In the genomic region with DNA sequence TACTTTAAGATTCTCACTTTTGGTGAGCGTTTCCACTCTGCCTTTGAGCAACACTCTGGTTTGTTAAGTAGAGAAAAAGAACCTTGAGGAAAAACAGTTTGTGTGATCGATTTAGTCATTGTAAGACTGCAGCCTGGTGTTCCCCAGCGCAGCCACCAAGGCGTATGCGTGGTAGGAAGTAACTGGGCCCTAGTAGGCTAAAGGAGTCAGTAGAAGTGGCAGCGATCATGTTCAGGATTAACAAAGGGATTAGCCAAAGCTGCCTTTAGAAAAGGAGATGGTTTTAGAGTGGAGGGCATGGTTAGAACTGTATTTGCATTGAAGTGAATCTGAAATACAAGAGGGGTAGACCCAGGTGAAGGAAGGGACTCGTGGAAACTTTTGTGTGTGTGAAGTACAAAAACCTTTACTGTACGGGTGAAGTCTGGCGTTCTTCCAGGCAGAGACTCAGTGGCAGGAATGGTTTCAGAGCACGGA, we compare ENCODE assay signal across 8 mouse cellular contexts. TPM values are rescaled to one million over a fixed set of nuclear protein-coding genes. Genes with fewer than 3 reads are reported as not detected.
A peak's percentile ranks its signal among the peaks of the same experiment; 100 is the strongest.
DNase-seq lines count a peak whose midpoint lies in the region; ATAC-seq and TF ChIP-seq lines count a peak whose summit lies in the region.

No protein-coding gene starts in this region.

- peak overlapping the region; percentile 81 for H3K9ac ChIP-seq in lung, postnatal 0 days (replicated peaks; ENCODE audit: low read depth)
- peak overlapping the region; percentile 90 for H3K9ac ChIP-seq in forebrain, embryonic 16.5 days (replicated peaks; ENCODE audit: low read depth, low read length)
- peak overlapping the region; percentile 78 for H3K9ac ChIP-seq in liver, embryonic 15.5 days
- H3K9ac ChIP-seq in stomach, postnatal 0 days (ENCODE audit: low read length) = peak overlapping the region; percentile 90

- peak overlapping the region; percentile 86 for H3K27ac ChIP-seq in lung, postnatal 0 days (ENCODE audit: low read length)
- H3K27ac ChIP-seq in bone marrow, adult 2 months (ENCODE audit: control insufficient read depth, insufficient read depth, low read depth, low read length, poor library complexity) = peak overlapping the region; percentile 91; the same call in 1 of the 2 replicates
- peak overlapping the region; percentile 93 for H3K27ac ChIP-seq in forebrain, embryonic 16.5 days (ENCODE audit: low read length)
- peak overlapping the region; percentile 85 for H3K27ac ChIP-seq in liver, embryonic 15.5 days (replicated peaks)
- H3K27ac ChIP-seq in stomach, postnatal 0 days (replicated peaks) = no peak overlapping the region

- no peaks in the 10 kb centered on the region for H3K27me3 ChIP-seq in lung, postnatal 0 days (replicated peaks; ENCODE audit: insufficient read depth, low read length)
- H3K27me3 ChIP-seq in forebrain, embryonic 16.5 days (replicated peaks; ENCODE audit: control insufficient read depth, insufficient read depth, low read length) = no peaks in the 10 kb centered on the region
- peaks cover 14% of the 10 kb centered on the region for H3K27me3 ChIP-seq in liver, embryonic 15.5 days
- H3K27me3 ChIP-seq in stomach, postnatal 0 days (ENCODE audit: control insufficient read depth, insufficient read depth, low read length) = no peaks in the 10 kb centered on the region

- no peak for TF ChIP-seq POLR2A in bone marrow, adult 2 months (IDR thresholded peaks at IDR 0.05; ENCODE audit: borderline replicate concordance, control insufficient read depth, low read depth, low read length)

- ATAC-seq in lung, postnatal 0 days = no peak
- no peak for ATAC-seq in forebrain, embryonic 16.5 days
- no peak for ATAC-seq in liver, embryonic 15.5 days (ENCODE audit: insufficient read depth)
- no peak for ATAC-seq in stomach, postnatal 0 days (ENCODE audit: low FRiP score, low TSS enrichment)

- H3K36me3 ChIP-seq in lung, postnatal 0 days (ENCODE audit: insufficient read depth, low read length) = no peaks in the 10 kb centered on the region
- H3K36me3 ChIP-seq in forebrain, embryonic 16.5 days (ENCODE audit: control insufficient read depth, insufficient read depth) = no peaks in the 10 kb centered on the region
- H3K36me3 ChIP-seq in liver, embryonic 15.5 days (replicated peaks) = no peaks in the 10 kb centered on the region
- H3K36me3 ChIP-seq in stomach, postnatal 0 days (ENCODE audit: control insufficient read depth, insufficient read depth, low read length) = no peaks in the 10 kb centered on the region

- WGBS in lung, postnatal 0 days = 2% methylated on average over 10 of the region's 10 CpGs
- 7% methylated on average over 10 of the region's 10 CpGs for WGBS in bone marrow, adult 2 months
- WGBS in forebrain, embryonic 16.5 days = 1% methylated on average over 10 of the region's 10 CpGs
- WGBS in liver, embryonic 15.5 days (ENCODE audit: insufficient replicate concordance) = 9% methylated on average over 10 of the region's 10 CpGs
- 2% methylated on average over 10 of the region's 10 CpGs for WGBS in stomach, postnatal 0 days

- H3K9me3 ChIP-seq in lung, postnatal 0 days (ENCODE audit: low read length) = no peaks in the 10 kb centered on the region
- H3K9me3 ChIP-seq in forebrain, embryonic 16.5 days (ENCODE audit: control insufficient read depth, low read length) = no peaks in the 10 kb centered on the region
- no peaks in the 10 kb centered on the region for H3K9me3 ChIP-seq in liver, embryonic 15.5 days (replicated peaks)
- H3K9me3 ChIP-seq in stomach, postnatal 0 days (ENCODE audit: control insufficient read depth, low read length) = no peaks in the 10 kb centered on the region

- peaks cover 12% of the 10 kb centered on the region; the same call in 1 of the 2 replicates for H3K4me1 ChIP-seq in lung, postnatal 0 days (ENCODE audit: insufficient read depth, low read depth, low read length)
- H3K4me1 ChIP-seq in bone marrow, adult 2 months (ENCODE audit: control insufficient read depth, insufficient read depth, low read length) = peaks cover 6% of the 10 kb centered on the region
- H3K4me1 ChIP-seq in forebrain, embryonic 16.5 days (replicated peaks; ENCODE audit: control insufficient read depth, insufficient read depth, low read length) = peaks cover 31% of the 10 kb centered on the region
- peaks cover 64% of the 10 kb centered on the region for H3K4me1 ChIP-seq in liver, embryonic 15.5 days (replicated peaks)
- H3K4me1 ChIP-seq in stomach, postnatal 0 days (replicated peaks; ENCODE audit: control insufficient read depth, insufficient read depth) = 0 out of 2 replicates have a peak, but pooled peaks cover 7% of the 10 kb centered on the region

- TF ChIP-seq CTCF in lung, postnatal 0 days (IDR thresholded peaks at IDR 0.05) = no peak
- no peak for TF ChIP-seq CTCF in bone marrow, adult 2 months (IDR thresholded peaks at IDR 0.05; ENCODE audit: control insufficient read depth, insufficient read depth, low read length)
- no peak for TF ChIP-seq CTCF in stomach, postnatal 0 days (IDR thresholded peaks at IDR 0.05; ENCODE audit: low read depth)

- peak overlapping the region; percentile 74 for H3K4me3 ChIP-seq in lung, postnatal 0 days (ENCODE audit: low read depth, low read length)
- H3K4me3 ChIP-seq in bone marrow, adult 2 months (replicated peaks; ENCODE audit: control insufficient read depth, low read depth, low read length) = peak overlapping the region; percentile 84
- peak overlapping the region; percentile 68 for H3K4me3 ChIP-seq in forebrain, embryonic 16.5 days (replicated peaks; ENCODE audit: low read length)
- H3K4me3 ChIP-seq in liver, embryonic 15.5 days (replicated peaks) = peak overlapping the region; percentile 78
- H3K4me3 ChIP-seq in stomach, postnatal 0 days (ENCODE audit: low read depth, low read length) = peak overlapping the region; percentile 74

- H3K4me2 ChIP-seq in lung, postnatal 0 days (replicated peaks; ENCODE audit: low read depth, low read length) = peak overlapping the region; percentile 89
- H3K4me2 ChIP-seq in forebrain, embryonic 16.5 days (ENCODE audit: low read length) = peak overlapping the region; percentile 77
- peak overlapping the region; percentile 99 for H3K4me2 ChIP-seq in liver, embryonic 15.5 days
- H3K4me2 ChIP-seq in stomach, postnatal 0 days (replicated peaks; ENCODE audit: low read depth) = peak overlapping the region; percentile 95

- TF ChIP-seq EP300 in lung, postnatal 0 days (IDR thresholded peaks at IDR 0.05) = no peak
- TF ChIP-seq EP300 in stomach, postnatal 0 days (optimal IDR thresholded peaks at IDR 0.05) = no peak

- DNase-seq in lung, postnatal 0 days (ENCODE audit: low spot score) = no peak
- no peak for DNase-seq in lung, postnatal 4 days
- DNase-seq in stomach, postnatal 0 days (ENCODE audit: low spot score) = peak; percentile 31
- no peak for DNase-seq in right cerebral cortex, adult 18-20 months
- no peak for DNase-seq in gastrocnemius, postnatal 10 days

RNA-seq across cellular contexts. Expression of a gene that starts 1.4 kb away (rescaled TPM):
- polyA plus RNA-seq in lung, postnatal 0 days (2015; fragmentation: Nextera tagmentation; extraction: Ambion mirVana) = 22.5 and 23.7 TPM in 2 replicates
- polyA plus RNA-seq in bone marrow, adult 2 months (2011; ENCODE audit: insufficient read depth, insufficient read length, low replicate concordance, missing spikeins) = 5.7 and 11.2 TPM in 2 replicates
- 11.4 and 12.6 TPM in 2 replicates for polyA plus RNA-seq in forebrain, embryonic 16.5 days (2015; fragmentation: Nextera tagmentation; extraction: Ambion mirVana)
- polyA plus RNA-seq in liver, embryonic 15.5 days (2015; fragmentation: Nextera tagmentation; extraction: Ambion mirVana) = 6.2 and 6.3 TPM in 2 replicates
- polyA plus RNA-seq in stomach, postnatal 0 days (2015; fragmentation: Nextera tagmentation; extraction: Ambion mirVana) = 5.8 and 6.1 TPM in 2 replicates
- 10 to 100 TPM; 12.1 to 19.0 TPM for total RNA-seq in gastrocnemius, postnatal 10 days (2021)

RNA-seq across cellular contexts. Expression of a gene that starts 31.2 kb away (rescaled TPM):
- 164 and 167 TPM in 2 replicates for polyA plus RNA-seq in lung, postnatal 0 days (2015; fragmentation: Nextera tagmentation; extraction: Ambion mirVana)
- 19.1 and 33.2 TPM in 2 replicates for polyA plus RNA-seq in bone marrow, adult 2 months (2011; ENCODE audit: insufficient read depth, insufficient read length, low replicate concordance, missing spikeins)
- 80.3 and 85.4 TPM in 2 replicates for polyA plus RNA-seq in forebrain, embryonic 16.5 days (2015; fragmentation: Nextera tagmentation; extraction: Ambion mirVana)
- polyA plus RNA-seq in liver, embryonic 15.5 days (2015; fragmentation: Nextera tagmentation; extraction: Ambion mirVana) = 63.2 and 65.4 TPM in 2 replicates
- polyA plus RNA-seq in stomach, postnatal 0 days (2015; fragmentation: Nextera tagmentation; extraction: Ambion mirVana) = 143 TPM in 2 replicates
- total RNA-seq in gastrocnemius, postnatal 10 days (2021) = 10 to 100 TPM; 31.4 to 31.7 TPM

RNA-seq across cellular contexts. Expression of a gene that starts 51.9 kb away (rescaled TPM):
- 58.0 and 59.1 TPM in 2 replicates for polyA plus RNA-seq in lung, postnatal 0 days (2015; fragmentation: Nextera tagmentation; extraction: Ambion mirVana)
- polyA plus RNA-seq in bone marrow, adult 2 months (2011; ENCODE audit: insufficient read depth, insufficient read length, low replicate concordance, missing spikeins) = 51.0 and 66.0 TPM in 2 replicates
- polyA plus RNA-seq in forebrain, embryonic 16.5 days (2015; fragmentation: Nextera tagmentation; extraction: Ambion mirVana) = 147 and 154 TPM in 2 replicates
- 75.1 and 77.3 TPM in 2 replicates for polyA plus RNA-seq in liver, embryonic 15.5 days (2015; fragmentation: Nextera tagmentation; extraction: Ambion mirVana)
- 65.0 and 69.6 TPM in 2 replicates for polyA plus RNA-seq in stomach, postnatal 0 days (2015; fragmentation: Nextera tagmentation; extraction: Ambion mirVana)
- 10 to 100 TPM; 26.0 to 26.6 TPM for total RNA-seq in gastrocnemius, postnatal 10 days (2021)
